Mouse (Mus musculus): ENCODE results near the gene Arl16.

Arl16 gene

GRCm38 (mm10) chr11:120452246-120452645 lies 15.2 kb downstream of the Arl16 start:
- DNase-seq (ENCODE audit: low spot score in 2 of 2), result no peak

DNA sequence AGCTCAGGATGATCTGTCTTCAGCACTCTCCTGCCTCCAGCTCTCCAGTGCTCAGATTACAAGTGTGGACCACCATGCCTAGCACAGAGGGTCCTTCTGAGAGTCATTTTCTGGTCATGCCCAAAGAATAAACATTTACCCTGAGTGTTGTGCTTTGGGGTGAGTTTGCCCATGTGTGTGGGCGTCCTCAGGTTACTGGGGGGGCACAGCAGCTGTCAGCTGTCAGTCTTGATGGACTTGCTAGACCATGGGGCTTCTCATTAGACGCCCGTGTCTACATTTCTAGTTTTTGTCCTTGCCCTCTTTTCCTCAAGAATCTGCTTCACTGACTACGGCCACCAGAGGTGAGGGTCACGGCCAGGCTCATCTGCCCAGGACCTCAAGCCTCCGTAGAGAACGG lies 20.2 kb downstream of the Arl16 start:
- DNase-seq (ENCODE audit: low spot score in 2 of 2), result no peak

- DNase-seq (ENCODE audit: low spot score in 2 of 2), result no peak
Measured at GRCm38 (mm10) chr11:120445475-120445874, 21.9 kb downstream of the Arl16 start.

- DNase-seq (ENCODE audit: low spot score in 2 of 2), result no peak
Measured at GRCm38 (mm10) chr11:120444106-120444505, 23.3 kb downstream of the Arl16 start.

GRCm38 (mm10) chr11:120442765-120443280 lies 24.6 kb downstream of the Arl16 start:
- no peak for DNase-seq (ENCODE audit: low spot score in 2 of 2)

DNA sequence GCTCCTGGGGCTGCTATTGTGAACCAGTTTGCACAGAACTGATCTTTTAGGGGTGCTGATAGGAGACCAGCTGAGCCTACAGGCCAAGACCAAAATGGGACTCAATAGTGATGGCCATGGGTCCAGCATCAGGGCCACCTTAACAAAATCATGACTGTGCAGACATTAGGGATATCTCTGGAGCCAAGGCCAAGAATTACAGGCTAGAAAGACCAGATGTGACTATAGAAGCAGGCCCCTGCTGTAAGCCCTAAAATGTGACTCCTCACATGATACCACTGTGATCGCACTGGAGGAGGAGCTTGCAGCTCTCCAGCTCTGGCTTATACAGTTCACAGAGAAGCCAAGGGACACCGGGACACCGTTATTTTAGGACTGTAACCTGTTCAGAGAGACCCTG lies 25.1 kb downstream of the Arl16 start, which contains the start of gene Tspan10:
TSS of gene Tspan10 (plus strand) at position 301 of the 400 bp plus-strand sequence.
- DNase-seq (ENCODE audit: low spot score in 2 of 2), result no peak

DNA sequence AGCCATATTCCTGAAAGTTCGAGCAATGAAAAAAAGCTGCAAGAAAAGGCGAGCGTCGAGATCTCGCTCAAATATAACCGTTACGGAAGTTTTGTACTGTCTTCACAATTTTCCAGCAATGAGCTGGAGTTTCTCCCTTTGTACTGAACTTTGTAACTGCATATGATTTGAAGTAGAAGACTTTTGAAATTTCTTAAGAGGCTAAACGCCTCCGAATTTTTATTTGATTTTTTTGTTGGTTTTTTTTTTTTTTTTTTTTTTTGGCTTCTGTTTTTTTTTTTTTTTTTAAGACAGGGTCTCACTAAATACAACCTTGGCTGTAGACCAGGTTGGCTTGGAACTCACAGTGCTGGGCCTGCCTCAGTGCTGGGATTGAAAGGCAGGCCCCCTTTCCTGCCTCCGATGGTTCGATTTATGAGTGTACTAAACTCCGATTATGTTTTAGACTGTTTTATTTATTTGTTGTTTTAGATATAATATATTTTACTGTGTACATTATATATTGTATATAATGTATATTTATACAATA lies 29.5 kb downstream of the Arl16 start:
- DNase-seq (ENCODE audit: low spot score in 2 of 2), result no peak

GRCm38 (mm10) chr11:120437152-120437856 lies 30.1 kb downstream of the Arl16 start, which contains the start of gene Nploc4:
Nploc4 (minus strand) TSS chr11:120437708.
- DNase-seq (ENCODE audit: low spot score in 2 of 2), result peak; percentile 79 to 90

- DNase-seq (ENCODE audit: low spot score in 2 of 2), result no peak
Measured at GRCm38 (mm10) chr11:120426727-120427126, 40.7 kb downstream of the Arl16 start.

- peak in 1 of 2 experiments; percentile 53 for DNase-seq (ENCODE audit: low spot score in 2 of 2)
Measured at GRCm38 (mm10) chr11:120423569-120424295, 43.7 kb downstream of the Arl16 start.

DNA sequence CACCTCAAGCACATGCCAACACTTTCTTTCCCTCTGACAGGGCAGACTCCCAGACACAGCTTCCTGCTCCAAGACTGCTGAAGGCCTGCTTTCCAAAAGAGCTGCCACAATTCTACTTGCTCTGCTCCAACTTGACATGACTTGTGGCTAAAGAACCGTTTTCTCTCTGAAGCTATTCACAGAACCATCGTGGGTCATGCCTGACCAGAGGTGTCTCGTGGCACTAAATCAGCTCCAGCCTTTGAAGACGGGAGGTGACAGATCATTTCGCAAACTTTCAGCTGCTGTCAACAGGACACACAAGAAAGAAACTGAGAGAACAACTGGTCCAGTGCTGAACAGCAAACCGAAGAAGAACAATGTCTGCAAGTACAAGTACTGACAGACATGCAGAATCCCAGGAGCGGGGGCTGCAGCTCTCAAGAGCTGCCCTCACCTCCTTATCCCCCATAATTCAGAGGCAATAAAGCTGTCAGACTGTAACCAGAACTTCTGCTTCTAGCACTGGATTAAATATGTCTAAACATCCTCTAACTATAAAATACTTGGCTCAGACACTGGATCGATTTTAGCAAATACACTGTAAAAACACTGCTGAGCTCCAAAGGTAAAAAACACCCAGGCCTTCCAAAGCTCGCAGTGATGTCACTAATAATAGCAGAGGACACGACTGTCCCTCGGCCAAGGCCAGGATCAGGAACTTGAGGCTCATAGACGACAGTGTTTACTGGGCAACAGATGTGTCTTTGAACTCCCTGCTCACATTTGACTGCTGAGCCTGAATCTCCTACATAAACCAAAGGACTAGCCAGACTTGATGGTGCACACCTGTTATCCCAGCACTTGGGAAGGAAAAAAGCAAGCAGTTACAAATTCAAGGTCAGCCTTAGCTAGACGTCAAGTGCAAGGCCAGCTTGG lies 44.5 kb downstream of the Arl16 start:
- DNase-seq (ENCODE audit: low spot score in 2 of 2), result no peak

- DNase-seq (ENCODE audit: low spot score in 2 of 2), result no peak
Measured at GRCm38 (mm10) chr11:120418592-120418991, 48.8 kb downstream of the Arl16 start.

GRCm38 (mm10) chr11:120417852-120418251 lies 49.6 kb downstream of the Arl16 start:
- no peak for DNase-seq (ENCODE audit: low spot score in 2 of 2)
